Mouse (Mus musculus): ENCODE results near the gene Gm17018. TPM values are rescaled to one million over a fixed set of nuclear protein-coding genes. Genes with fewer than 3 reads are reported as not detected.

Gene Gm17018
- polyA plus RNA-seq, 1 experiment: 16.3 TPM

- Histone ChIP-seq H3K27me3 (replicated peaks; ENCODE audit: control insufficient read depth, insufficient read depth, low read length) (no peaks in the 10 kb centered on the region), H3K27ac (ENCODE audit: insufficient read depth, low read depth, low read length) (no peak overlapping the region), H3K4me1 (ENCODE audit: control insufficient read depth, insufficient read depth, low read length) (no peaks in the 10 kb centered on the region), H3K36me3 (ENCODE audit: control insufficient read depth, insufficient read depth, low read length) (no peaks in the 10 kb centered on the region), H3K4me3 (ENCODE audit: insufficient read depth, low read depth, low read length) (no peak overlapping the region)
- TF ChIP-seq POLR2A (IDR thresholded peaks at IDR 0.05; ENCODE audit: low read depth, low read length) (no peak), CTCF (conservative IDR thresholded peaks at IDR 0.05; ENCODE audit: insufficient read depth, insufficient read length, low read depth, low read length) (no peak)
- 94% methylated on average over 5 of the region's 5 CpGs for WGBS
- no peak for DNase-seq
These were observed 61.7 kb downstream of the Gm17018 start for GRCm38 (mm10) chr19:45622144-45622543.

- H3K4me1 ChIP-seq (ENCODE audit: control insufficient read depth, insufficient read depth, low read length): no peaks in the 10 kb centered on the region
- no peaks in the 10 kb centered on the region for H3K36me3 ChIP-seq (ENCODE audit: control insufficient read depth, insufficient read depth, low read length)
- H3K27me3 ChIP-seq (replicated peaks; ENCODE audit: control insufficient read depth, insufficient read depth, low read length): no peaks in the 10 kb centered on the region
- WGBS: 74% methylated on average over 4 of the region's 4 CpGs
- H3K27ac ChIP-seq (ENCODE audit: insufficient read depth, low read depth, low read length): no peak overlapping the region
- DNase-seq: no peak
- TF ChIP-seq CTCF (conservative IDR thresholded peaks at IDR 0.05; ENCODE audit: insufficient read depth, insufficient read length, low read depth, low read length): no peak
- TF ChIP-seq POLR2A (IDR thresholded peaks at IDR 0.05; ENCODE audit: low read depth, low read length): no peak
- H3K4me3 ChIP-seq (ENCODE audit: insufficient read depth, low read depth, low read length): no peak overlapping the region
These were observed 63.3 kb downstream of the Gm17018 start for GRCm38 (mm10) chr19:45623710-45624109.

- Histone ChIP-seq H3K4me3 (ENCODE audit: insufficient read depth, low read depth, low read length) (no peak overlapping the region), H3K4me1 (ENCODE audit: control insufficient read depth, insufficient read depth, low read length) (no peaks in the 10 kb centered on the region), H3K27ac (ENCODE audit: insufficient read depth, low read depth, low read length) (no peak overlapping the region), H3K27me3 (replicated peaks; ENCODE audit: control insufficient read depth, insufficient read depth, low read length) (no peaks in the 10 kb centered on the region), H3K36me3 (ENCODE audit: control insufficient read depth, insufficient read depth, low read length) (no peaks in the 10 kb centered on the region)
- 57% methylated on average over 3 of the region's 3 CpGs for WGBS
- DNase-seq: no peak
- TF ChIP-seq CTCF (conservative IDR thresholded peaks at IDR 0.05; ENCODE audit: insufficient read depth, insufficient read length, low read depth, low read length) (no peak), POLR2A (IDR thresholded peaks at IDR 0.05; ENCODE audit: low read depth, low read length) (no peak)
These were observed 66.6 kb downstream of the Gm17018 start for GRCm38 (mm10) chr19:45627036-45627435.

GRCm38 (mm10) chr19:45628649-45629048 is 68.2 kb downstream of the Gm17018 start:
- H3K36me3 ChIP-seq (ENCODE audit: control insufficient read depth, insufficient read depth, low read length): no peaks in the 10 kb centered on the region; the same call in 1 of the 2 replicates
- no peak for TF ChIP-seq CTCF (conservative IDR thresholded peaks at IDR 0.05; ENCODE audit: insufficient read depth, insufficient read length, low read depth, low read length)
- no peak for TF ChIP-seq POLR2A (IDR thresholded peaks at IDR 0.05; ENCODE audit: low read depth, low read length)
- no peak overlapping the region for H3K27ac ChIP-seq (ENCODE audit: insufficient read depth, low read depth, low read length)
- 62% methylated on average over 6 of the region's 6 CpGs for WGBS
- H3K4me3 ChIP-seq (ENCODE audit: insufficient read depth, low read depth, low read length): no peak overlapping the region
- no peaks in the 10 kb centered on the region for H3K4me1 ChIP-seq (ENCODE audit: control insufficient read depth, insufficient read depth, low read length)
- no peak for DNase-seq
- H3K27me3 ChIP-seq (replicated peaks; ENCODE audit: control insufficient read depth, insufficient read depth, low read length): no peaks in the 10 kb centered on the region

- no peaks in the 10 kb centered on the region for H3K4me1 ChIP-seq (ENCODE audit: control insufficient read depth, insufficient read depth, low read length)
- WGBS: 90% methylated on average over 3 of the region's 3 CpGs
- H3K27ac ChIP-seq (ENCODE audit: insufficient read depth, low read depth, low read length): no peak overlapping the region
- H3K27me3 ChIP-seq (replicated peaks; ENCODE audit: control insufficient read depth, insufficient read depth, low read length): no peaks in the 10 kb centered on the region
- no peak overlapping the region for H3K4me3 ChIP-seq (ENCODE audit: insufficient read depth, low read depth, low read length)
- H3K36me3 ChIP-seq (ENCODE audit: control insufficient read depth, insufficient read depth, low read length): no peaks in the 10 kb centered on the region; the same call in 1 of the 2 replicates
- no peak for DNase-seq
- TF ChIP-seq CTCF (conservative IDR thresholded peaks at IDR 0.05; ENCODE audit: insufficient read depth, insufficient read length, low read depth, low read length): peak; percentile 19; the same call in 1 of the 2 replicates
- no peak for TF ChIP-seq POLR2A (IDR thresholded peaks at IDR 0.05; ENCODE audit: low read depth, low read length)
These were observed 68.8 kb downstream of the Gm17018 start for GRCm38 (mm10) chr19:45629219-45629618.

Other genes with a start within 250 kb of the Gm17018 start
- gene Btrc, start 196.9 kb upstream of the Gm17018 start, polyA plus RNA-seq (2012; rRNA removed): 18.3 and 23.4 TPM in 2 replicates
- 12.6 and 13.3 TPM in 2 replicates for gene Poll, start 84 bp upstream of the Gm17018 start, polyA plus RNA-seq (2012; rRNA removed)
- gene Fbxw4, start 99.7 kb downstream of the Gm17018 start, polyA plus RNA-seq (2012; rRNA removed): 43.0 and 56.4 TPM in 2 replicates
- not detected in 2 replicates for gene Fgf8, start 182.3 kb downstream of the Gm17018 start, polyA plus RNA-seq (2012; rRNA removed)
- 36.9 and 42.3 TPM in 2 replicates for gene Npm3, start 189.0 kb downstream of the Gm17018 start, polyA plus RNA-seq (2012; rRNA removed)
- 22.6 and 27.3 TPM in 2 replicates for gene Mgea5, start 223.2 kb downstream of the Gm17018 start, polyA plus RNA-seq (2012; rRNA removed)